Mouse (Mus musculus) 3134 (cell line): Measurements from ENCODE around the gene Sox1.

Experiments
- DNase-seq: peaks from one replicate; pipeline ENCODE4 v3.0.0-alpha.2; 2011; ENCODE audit warnings: low spot score; ENCODE audit not compliant: insufficient read length; ENCODE audit errors: extremely low read depth

The Sox1 gene

DNA sequence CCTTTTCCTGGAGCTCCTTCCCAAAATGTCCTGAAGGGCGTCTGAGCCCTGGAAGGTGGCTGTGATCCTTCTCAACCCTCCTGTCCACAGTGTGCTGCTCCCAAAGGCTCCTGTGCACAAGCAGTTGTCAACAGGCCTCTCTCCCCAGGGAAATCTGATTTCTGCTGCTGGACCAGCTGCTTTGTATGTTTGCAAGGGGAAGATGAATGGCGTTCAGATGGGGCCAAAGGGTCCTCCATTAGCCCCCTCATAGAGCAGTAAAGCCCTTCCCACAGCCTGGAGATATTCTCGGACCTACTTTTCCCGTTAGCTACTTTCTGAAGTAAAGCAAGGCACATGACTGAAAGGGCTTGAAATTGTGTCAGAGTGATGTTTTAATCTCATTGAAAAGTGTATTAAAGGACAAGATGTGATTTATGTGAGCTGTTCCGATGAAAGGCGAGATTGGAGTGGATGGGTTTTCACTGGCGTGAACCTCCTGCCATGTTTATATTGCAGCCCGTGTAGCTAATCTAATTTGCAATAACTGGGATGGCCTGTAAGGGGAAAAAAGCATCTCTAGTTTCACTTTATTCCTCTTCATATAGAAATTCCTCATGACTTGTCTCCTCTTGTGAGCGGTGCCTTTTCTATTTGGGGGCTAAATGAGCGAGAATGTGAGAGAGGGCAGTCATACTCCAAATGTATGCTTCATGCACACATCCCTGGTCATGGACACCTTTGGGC lies 6.5 kb upstream of the Sox1 start:
- DNase-seq, result no peak

GRCm38 (mm10) chr8:12389116-12389471 lies 6.0 kb upstream of the Sox1 start:
- DNase-seq, result no peak

GRCm38 (mm10) chr8:12389801-12390639 lies 5.1 kb upstream of the Sox1 start:
- DNase-seq, result no peak

GRCm38 (mm10) chr8:12390640-12391365 lies 4.3 kb upstream of the Sox1 start:
- DNase-seq, result no peak

GRCm38 (mm10) chr8:12391366-12392250 lies 3.5 kb upstream of the Sox1 start:
- DNase-seq, result no peak

DNA sequence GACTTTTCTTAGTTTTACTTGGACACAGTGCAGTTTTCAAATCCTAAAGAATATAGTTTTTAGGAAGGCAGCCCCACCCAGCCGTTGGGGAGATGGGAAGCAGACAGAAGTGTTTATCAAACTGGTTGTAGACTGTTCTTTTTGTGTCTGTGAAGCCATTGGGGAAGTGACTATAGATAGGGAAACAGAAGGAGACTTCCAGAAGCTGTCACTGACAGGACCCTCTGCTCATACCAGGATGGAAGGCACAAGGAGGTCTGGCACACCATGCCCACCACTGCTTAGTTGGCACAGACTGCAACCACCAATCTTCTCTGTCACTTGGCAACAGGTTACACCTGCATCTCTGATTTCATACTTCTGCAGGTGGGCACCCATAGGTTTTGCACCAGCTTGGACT lies 2.3 kb upstream of the Sox1 start:
- DNase-seq, result no peak

DNA sequence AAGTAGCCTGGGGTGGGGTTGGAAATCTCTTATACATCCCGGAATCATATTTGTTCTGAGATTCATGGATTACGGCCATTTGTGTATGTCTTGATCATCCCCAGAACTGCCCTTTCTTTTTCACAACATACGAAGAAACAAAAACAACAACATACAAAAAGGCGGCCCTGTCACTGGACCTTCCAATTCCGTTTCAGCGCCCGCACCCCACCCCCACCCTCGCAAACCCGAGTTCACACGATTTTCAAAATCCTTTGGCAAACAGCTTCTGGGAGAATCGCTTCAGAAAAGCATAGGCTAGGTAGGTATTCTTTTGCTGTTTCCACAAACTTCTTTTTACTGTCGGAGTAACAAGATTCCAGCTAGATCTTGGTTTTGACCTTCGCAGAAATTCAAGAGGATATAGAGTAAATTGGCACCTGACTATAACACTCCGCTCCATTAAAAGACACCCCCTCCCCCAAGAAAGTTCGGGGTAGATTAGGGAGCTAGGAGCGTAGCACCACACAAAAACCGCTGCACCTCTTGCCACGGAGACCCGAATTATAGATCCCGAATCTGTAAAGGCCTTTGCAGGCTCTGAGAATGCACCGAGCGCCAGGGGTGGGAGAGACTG lies 602 bp upstream of the Sox1 start:
- DNase-seq, result no peak

GRCm38 (mm10) chr8:12396501-12397345 lies 1.6 kb downstream of the Sox1 start:
- DNase-seq, result no peak

- no peak for DNase-seq
Observed at GRCm38 (mm10) chr8:12397346-12397925, 2.3 kb downstream of the Sox1 start.

- no peak for DNase-seq
Observed at GRCm38 (mm10) chr8:12398011-12398945, 3.2 kb downstream of the Sox1 start.

DNA sequence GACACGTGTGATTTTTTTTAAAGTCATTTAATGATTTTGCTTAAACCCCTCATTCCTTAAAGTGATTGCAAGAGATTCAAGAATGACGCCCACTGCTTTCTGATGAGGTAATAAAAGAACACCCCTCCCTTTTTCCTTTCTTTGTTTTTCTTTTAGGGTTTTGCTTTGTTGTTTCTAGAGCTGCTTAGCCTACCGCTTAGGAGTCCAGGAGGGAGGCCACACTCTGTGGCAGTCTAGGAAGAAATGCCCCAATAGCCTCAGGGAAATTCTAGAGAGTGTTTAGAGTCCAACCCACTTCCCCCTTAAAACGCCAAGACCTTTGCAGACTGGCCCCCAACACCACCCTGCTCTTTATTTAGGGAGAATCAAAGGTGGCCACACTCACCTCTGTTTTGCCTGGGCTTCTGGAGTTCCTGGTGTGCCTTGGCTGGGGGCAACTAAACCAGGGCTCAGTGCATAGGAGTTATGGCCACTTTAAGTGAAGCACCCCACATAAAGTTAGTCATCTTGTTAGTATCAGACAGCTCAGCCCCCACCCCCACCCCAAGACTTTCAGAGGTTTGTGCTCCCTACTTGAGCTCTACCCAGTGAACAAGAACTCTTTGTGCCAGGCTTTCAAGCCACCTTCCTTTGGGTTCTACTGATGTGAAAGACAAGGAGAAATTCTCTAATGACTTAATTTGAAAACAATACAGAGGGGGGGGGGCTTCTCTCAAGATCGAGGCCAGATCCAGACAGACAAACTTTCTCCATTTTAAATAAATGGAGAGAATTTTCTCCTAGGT lies 4.5 kb downstream of the Sox1 start:
- DNase-seq, result no peak

GRCm38 (mm10) chr8:12400611-12401390 lies 5.7 kb downstream of the Sox1 start:
- DNase-seq, result no peak

- DNase-seq, result no peak
Observed at GRCm38 (mm10) chr8:12401391-12402270, 6.5 kb downstream of the Sox1 start.

GRCm38 (mm10) chr8:12402709-12403108 lies 7.6 kb downstream of the Sox1 start:
- DNase-seq, result no peak

DNA sequence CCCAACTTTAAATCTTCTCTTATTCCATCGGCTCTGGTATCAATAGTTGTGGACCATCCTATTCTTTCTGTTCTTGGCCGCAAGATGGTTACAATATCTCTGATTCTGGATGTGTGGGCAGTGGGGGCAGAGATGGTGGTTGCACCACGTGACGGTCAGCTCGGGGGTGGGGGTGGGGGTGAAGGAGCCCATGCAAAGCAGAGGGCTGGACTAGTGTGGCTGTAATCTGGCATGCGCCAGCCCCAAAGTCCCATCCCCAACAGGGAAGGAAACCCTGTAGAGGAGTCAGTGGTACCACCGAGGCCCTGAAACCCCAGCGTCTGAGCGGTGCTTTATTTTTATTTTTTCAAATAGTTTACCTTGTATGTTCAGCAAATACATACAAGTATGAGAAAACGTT lies 12.9 kb downstream of the Sox1 start:
- no peak for DNase-seq
